In genomic region chr19:34233944-34234343, GRCm38 (mm10) we compare ENCODE assay signal across 9 mouse cellular contexts. TPM values are rescaled to one million over a fixed set of nuclear protein-coding genes. Genes with fewer than 3 reads are reported as not detected.
DNase-seq lines count a peak whose midpoint lies in the region; ATAC-seq lines count a peak whose summit lies in the region.
"Had no signal": no experiment of that assay in that cellular context is flagged by ENCODE, and none has a peak within 500 bp of the region (broad histone marks: within the 10 kb centered on the region; RNA-seq: fewer than 3 reads in every experiment).

No protein-coding gene starts in this region.

- H3K27ac ChIP-seq in heart, embryonic 16.5 days (ENCODE audit: low read length), result no peak overlapping the region
- H3K27ac ChIP-seq in midbrain, embryonic 16.5 days (ENCODE audit: low read length), result no peak overlapping the region
- no peak overlapping the region for H3K27ac ChIP-seq in midbrain, embryonic 15.5 days

- DNase-seq in left cerebral cortex, adult 11 months (ENCODE audit: low spot score), result peak; percentile 37
- DNase-seq in left cerebral cortex, adult 8-10 months (ENCODE audit: low spot score in 2 of 2), result no peak
- peak; percentile 63 for DNase-seq in adrenal gland, postnatal 10 days
- DNase-seq in layer of hippocampus, postnatal 10 days (ENCODE audit: low spot score in 2 of 2), result peak; percentile 48 to 65
- DNase-seq in ovary, postnatal 36 days (ENCODE audit: low spot score), result peak; percentile 51

- H3K4me2 ChIP-seq in heart, embryonic 16.5 days (ENCODE audit: low read depth, low read length), result peak overlapping the region; percentile 7; the same call in 1 of the 2 replicates
- H3K4me2 ChIP-seq in midbrain, embryonic 16.5 days (ENCODE audit: low read length), result no peak overlapping the region
- no peak overlapping the region for H3K4me2 ChIP-seq in midbrain, embryonic 15.5 days

- WGBS in heart, embryonic 16.5 days, result 56% methylated on average over 14 of the region's 14 CpGs
- WGBS in midbrain, embryonic 16.5 days, result 92% methylated on average over 14 of the region's 14 CpGs
- 92% methylated on average over 14 of the region's 14 CpGs for WGBS in midbrain, embryonic 15.5 days

- H3K9ac ChIP-seq in heart, embryonic 16.5 days (ENCODE audit: low read length), result no peak overlapping the region
- H3K9ac ChIP-seq in midbrain, embryonic 16.5 days (ENCODE audit: low read depth, low read length), result no peak overlapping the region
- no peak overlapping the region for H3K9ac ChIP-seq in midbrain, embryonic 15.5 days

- no peaks in the 10 kb centered on the region for H3K9me3 ChIP-seq in heart, embryonic 16.5 days (replicated peaks; ENCODE audit: control insufficient read depth, low read length)
- no peaks in the 10 kb centered on the region for H3K9me3 ChIP-seq in midbrain, embryonic 16.5 days (replicated peaks; ENCODE audit: control insufficient read depth, low read length, poor library complexity, severe bottlenecking)
- no peaks in the 10 kb centered on the region for H3K9me3 ChIP-seq in midbrain, embryonic 15.5 days
- H3K9me3 ChIP-seq: megakaryocyte, embryonic 14.5 days had no signal

- no peak overlapping the region for H3K4me3 ChIP-seq in heart, embryonic 16.5 days (ENCODE audit: low read length)
- H3K4me3 ChIP-seq in midbrain, embryonic 16.5 days (ENCODE audit: low read depth, low read length), result no peak overlapping the region
- no peak overlapping the region for H3K4me3 ChIP-seq in midbrain, embryonic 15.5 days
- H3K4me3 ChIP-seq: megakaryocyte, embryonic 14.5 days had no signal

- H3K27me3 ChIP-seq in heart, embryonic 16.5 days (ENCODE audit: control insufficient read depth, insufficient read depth, low read length), result no peaks in the 10 kb centered on the region
- no peaks in the 10 kb centered on the region for H3K27me3 ChIP-seq in midbrain, embryonic 16.5 days (ENCODE audit: control insufficient read depth, insufficient read depth, low read depth, low read length)
- H3K27me3 ChIP-seq in midbrain, embryonic 15.5 days (replicated peaks), result no peaks in the 10 kb centered on the region
- H3K27me3 ChIP-seq: megakaryocyte, embryonic 14.5 days had no signal

- ATAC-seq in heart, embryonic 16.5 days (replicated peaks; ENCODE audit: extremely low read depth, insufficient read depth, low FRiP score), result no peak
- no peak for ATAC-seq in midbrain, embryonic 16.5 days
- no peak for ATAC-seq in midbrain, embryonic 15.5 days (replicated peaks)

- no peaks in the 10 kb centered on the region for H3K4me1 ChIP-seq in heart, embryonic 16.5 days (ENCODE audit: control insufficient read depth, insufficient read depth, low read length)
- no peaks in the 10 kb centered on the region for H3K4me1 ChIP-seq in midbrain, embryonic 16.5 days (ENCODE audit: control insufficient read depth, insufficient read depth, low read length)
- H3K4me1 ChIP-seq in midbrain, embryonic 15.5 days, result no peaks in the 10 kb centered on the region
- H3K4me1 ChIP-seq: megakaryocyte, embryonic 14.5 days had no signal

- peaks cover 6% of the 10 kb centered on the region; the same call in 1 of the 2 replicates for H3K36me3 ChIP-seq in heart, embryonic 16.5 days (ENCODE audit: control insufficient read depth, insufficient read depth)
- H3K36me3 ChIP-seq in midbrain, embryonic 16.5 days (ENCODE audit: control insufficient read depth, insufficient read depth, low read length), result peaks cover 5% of the 10 kb centered on the region; the same call in 1 of the 2 replicates
- H3K36me3 ChIP-seq in midbrain, embryonic 15.5 days (replicated peaks), result no peaks in the 10 kb centered on the region

RNA-seq across cellular contexts. Expression of gene Acta2, which starts 21.4 kb away (rescaled TPM):
- 10 to 100 TPM; 10.0 to 16.2 (median 11.1) TPM for total RNA-seq in left cerebral cortex, adult 8-10 months (2022)
- 100 to 1,000 TPM in 1 of 2 experiments, 10 to 100 TPM in 1; 69.7 to 135 TPM for total RNA-seq in adrenal gland, postnatal 10 days (2021)
- 1,155 and 1,297 TPM in 2 replicates for polyA plus RNA-seq in heart, embryonic 16.5 days (2015; fragmentation: Nextera tagmentation; extraction: Ambion mirVana)
- total RNA-seq in layer of hippocampus, postnatal 10 days (2021), result 10 to 100 TPM; 16.2 to 21.5 TPM
- polyA plus RNA-seq in midbrain, embryonic 16.5 days (2015; fragmentation: Nextera tagmentation; extraction: Ambion mirVana), result 11.9 and 12.5 TPM in 2 replicates
- polyA plus RNA-seq in midbrain, embryonic 15.5 days (2015; fragmentation: Nextera tagmentation; extraction: Ambion mirVana), result 12.0 and 13.4 TPM in 2 replicates

RNA-seq across cellular contexts. Expression of gene Stambpl1, which starts 41.9 kb away (rescaled TPM):
- 10 to 100 TPM; 19.1 to 21.7 (median 20.7) TPM for total RNA-seq in left cerebral cortex, adult 8-10 months (2022)
- total RNA-seq in adrenal gland, postnatal 10 days (2021), result 1 to 10 TPM; 4.8 to 6.6 TPM
- 10.0 and 10.6 TPM in 2 replicates for polyA plus RNA-seq in heart, embryonic 16.5 days (2015; fragmentation: Nextera tagmentation; extraction: Ambion mirVana)
- total RNA-seq in layer of hippocampus, postnatal 10 days (2021), result 10 to 100 TPM; 17.3 to 23.0 TPM
- 21.0 and 22.8 TPM in 2 replicates for polyA plus RNA-seq in midbrain, embryonic 16.5 days (2015; fragmentation: Nextera tagmentation; extraction: Ambion mirVana)
- 16.0 and 16.5 TPM in 2 replicates for polyA plus RNA-seq in midbrain, embryonic 15.5 days (2015; fragmentation: Nextera tagmentation; extraction: Ambion mirVana)

RNA-seq across cellular contexts. Expression of gene Fas, which starts 56.5 kb away (rescaled TPM):
- total RNA-seq in left cerebral cortex, adult 8-10 months (2022), result 1 to 10 TPM in 3 of 4 experiments, under 1 TPM in 1; 0.91 to 3.0 (median 2.7) TPM
- 10 to 100 TPM; 12.1 to 18.2 TPM for total RNA-seq in adrenal gland, postnatal 10 days (2021)
- 5.8 and 6.6 TPM in 2 replicates for polyA plus RNA-seq in heart, embryonic 16.5 days (2015; fragmentation: Nextera tagmentation; extraction: Ambion mirVana)
- total RNA-seq in layer of hippocampus, postnatal 10 days (2021), result 1 to 10 TPM in 1 of 2 experiments, not detected in 1; 1.2 TPM
- 0.60 and 1.5 TPM in 2 replicates for polyA plus RNA-seq in midbrain, embryonic 16.5 days (2015; fragmentation: Nextera tagmentation; extraction: Ambion mirVana)
- 0.44 and 1.0 TPM in 2 replicates for polyA plus RNA-seq in midbrain, embryonic 15.5 days (2015; fragmentation: Nextera tagmentation; extraction: Ambion mirVana)

Comparison
In these comparisons a context has a peak if more than half of its experiments do, and no peak if none do; other contexts are left out.
1. DNase-seq: peak in left cerebral cortex, adult 11 months (single experiment), adrenal gland, postnatal 10 days (single experiment), layer of hippocampus, postnatal 10 days (2 of 2) and ovary, postnatal 36 days (single experiment); none in left cerebral cortex, adult 8-10 months (0 of 2).